Mouse (Mus musculus) ZHBTc4 (cell line): ENCODE results near the gene Rad51b.

Experiments
- DNase-seq: peaks from one replicate; pipeline ENCODE4 v3.0.0-alpha.2; 2011; ENCODE audit warnings: low read depth, low spot score

The Rad51b gene

GRCm38 (mm10) chr12:79830686-79831085 lies 533.6 kb downstream of the Rad51b start:
- DNase-seq, result no peak

GRCm38 (mm10) chr12:79832611-79833010 lies 535.5 kb downstream of the Rad51b start:
- no peak for DNase-seq

- DNase-seq, result peak; percentile 85
Measured at GRCm38 (mm10) chr12:79835521-79835920, 538.4 kb downstream of the Rad51b start.

GRCm38 (mm10) chr12:79838181-79838961 lies 541.3 kb downstream of the Rad51b start:
- peak; percentile 54 for DNase-seq

GRCm38 (mm10) chr12:79839096-79839941 lies 542.2 kb downstream of the Rad51b start:
- no peak for DNase-seq

DNA sequence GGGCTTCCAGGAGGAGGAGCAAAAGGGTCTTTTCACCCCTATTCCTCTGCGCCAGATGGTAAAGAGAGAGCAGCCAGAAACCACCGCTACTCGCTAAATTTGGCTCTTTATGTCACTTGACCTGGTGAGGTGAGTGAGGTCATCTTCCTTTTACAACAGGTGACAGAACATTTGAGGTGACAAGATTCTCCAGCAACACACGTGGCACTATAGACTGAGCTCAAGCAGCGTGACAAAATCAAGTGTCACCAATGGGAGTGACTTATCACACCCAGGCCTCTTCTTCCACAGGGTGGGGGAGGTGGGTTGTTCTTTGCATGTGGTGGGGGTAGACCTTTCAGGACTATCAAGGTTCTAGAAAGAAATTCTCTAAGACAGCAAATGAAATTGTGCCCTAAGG lies 543.4 kb downstream of the Rad51b start:
- no peak for DNase-seq

DNA sequence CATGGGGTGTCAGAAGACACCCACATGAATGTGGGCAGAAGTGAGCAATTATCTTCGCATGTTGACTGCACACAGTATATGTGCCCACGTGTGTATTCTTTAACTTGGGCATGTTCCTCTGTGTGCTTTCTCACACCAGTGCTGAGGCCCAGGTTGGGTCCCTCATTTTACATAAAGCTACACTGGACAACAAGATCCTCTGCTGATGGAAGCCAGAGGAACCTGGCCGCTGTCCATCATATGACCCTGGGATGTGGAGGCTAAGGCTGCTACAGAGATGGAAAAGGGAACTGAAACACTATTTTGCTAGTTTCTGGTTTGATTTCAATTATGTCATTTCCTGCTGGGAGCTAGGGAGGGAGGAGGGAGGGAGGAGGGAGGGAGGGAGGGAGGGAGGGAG lies 544.2 kb downstream of the Rad51b start:
- DNase-seq, result no peak

- no peak for DNase-seq
Measured at GRCm38 (mm10) chr12:79842319-79842718, 545.2 kb downstream of the Rad51b start.

DNA sequence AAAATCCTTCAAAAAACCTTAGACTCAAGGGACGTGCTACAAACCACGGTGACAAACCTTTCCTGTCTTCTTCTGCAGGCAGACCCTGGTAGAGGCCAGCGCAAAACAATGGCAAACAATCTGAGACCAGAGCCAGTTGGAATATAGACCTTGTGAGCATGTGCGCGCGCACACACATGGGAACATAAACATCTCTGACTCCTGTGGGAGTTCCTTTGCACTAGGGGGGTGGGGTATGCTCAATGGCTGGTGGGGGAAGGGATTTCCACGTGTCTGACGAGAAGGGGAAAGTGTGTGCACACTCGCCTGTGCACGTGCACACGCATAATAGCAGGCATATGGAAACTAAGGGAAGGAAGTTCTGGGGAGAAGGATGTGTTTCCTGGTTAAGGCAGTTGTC lies 545.9 kb downstream of the Rad51b start:
- no peak for DNase-seq

GRCm38 (mm10) chr12:79843496-79843895 lies 546.4 kb downstream of the Rad51b start:
- DNase-seq, result no peak

GRCm38 (mm10) chr12:79846247-79847151 lies 549.4 kb downstream of the Rad51b start:
- no peak for DNase-seq

GRCm38 (mm10) chr12:79848539-79848938 lies 551.5 kb downstream of the Rad51b start:
- DNase-seq, result no peak

GRCm38 (mm10) chr12:79850021-79850420 lies 552.9 kb downstream of the Rad51b start:
- DNase-seq, result no peak

DNA sequence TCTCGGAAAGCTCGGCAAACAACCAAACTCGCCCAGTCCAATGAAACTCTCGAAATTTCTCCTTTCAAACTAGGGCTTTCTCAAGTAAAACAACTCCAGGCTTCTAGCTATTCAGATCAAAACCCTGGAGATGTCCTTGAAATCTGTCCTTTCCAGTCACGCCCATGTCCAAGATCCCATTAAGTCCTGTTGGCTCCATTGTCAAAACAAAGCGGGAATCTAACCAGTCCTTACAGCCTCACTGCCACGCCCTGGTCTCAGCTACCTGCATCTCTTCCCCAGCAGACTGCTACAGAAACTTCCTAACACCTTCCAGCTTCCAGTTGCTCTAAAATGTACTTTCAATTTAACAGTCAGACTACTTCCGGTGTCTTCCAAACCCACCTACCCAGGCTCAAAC lies 554.8 kb downstream of the Rad51b start:
- peak; percentile 96 for DNase-seq

- peak; percentile 85 for DNase-seq
Measured at GRCm38 (mm10) chr12:79852606-79853005, 555.5 kb downstream of the Rad51b start.

GRCm38 (mm10) chr12:79853901-79854490 lies 556.9 kb downstream of the Rad51b start:
- DNase-seq, result no peak

GRCm38 (mm10) chr12:79854507-79854906 lies 557.4 kb downstream of the Rad51b start:
- no peak for DNase-seq

- DNase-seq, result no peak
Measured at GRCm38 (mm10) chr12:79856116-79856909, 559.2 kb downstream of the Rad51b start.

GRCm38 (mm10) chr12:79857704-79858103 lies 560.6 kb downstream of the Rad51b start:
- DNase-seq, result no peak

DNA sequence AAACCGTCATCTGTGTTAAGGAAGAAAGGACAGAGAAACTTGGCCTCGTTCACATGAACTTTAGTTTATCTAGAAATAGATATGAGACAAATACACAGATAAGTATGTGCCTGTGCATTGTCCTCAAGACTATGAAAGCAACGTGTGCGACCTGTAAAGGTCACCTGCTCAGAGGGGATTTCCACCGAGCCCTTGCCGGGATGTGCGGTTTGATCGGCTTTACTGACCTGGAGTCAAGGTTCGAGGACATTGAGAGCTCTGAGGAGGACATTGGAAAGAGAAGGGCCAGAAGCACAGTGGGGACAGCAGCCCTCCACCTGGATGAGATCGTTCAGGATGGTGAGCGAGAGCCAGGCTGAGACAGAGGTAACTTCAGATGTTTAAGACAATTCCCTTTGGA lies 561.3 kb downstream of the Rad51b start:
- no peak for DNase-seq
